Mouse (Mus musculus): ENCODE data around the gene Mettl23. TPM values are rescaled to one million over a fixed set of nuclear protein-coding genes. Genes with fewer than 3 reads are reported as not detected.

The Mettl23 gene
- polyA plus RNA-seq, 1 experiment from 2014 or later, result 75.8 TPM

DNA sequence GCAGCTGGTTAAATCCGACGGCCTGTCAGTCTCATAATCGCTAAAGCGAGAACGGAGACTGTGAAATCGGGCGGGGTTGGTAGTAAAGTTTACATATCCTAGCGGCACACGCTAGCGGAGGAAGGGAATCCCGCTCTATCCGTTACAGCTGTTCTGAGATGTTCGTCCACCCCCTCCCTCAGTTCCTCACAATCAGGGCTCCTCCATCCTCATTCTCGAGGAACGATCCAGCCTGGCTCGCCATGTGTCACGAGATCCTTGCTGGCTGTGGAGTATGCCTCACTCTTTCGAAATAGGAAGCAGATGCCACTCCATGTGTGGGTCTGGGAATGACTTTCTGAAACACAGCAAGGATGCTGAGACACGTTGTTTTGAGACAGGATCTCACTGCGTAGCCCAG lies 30.9 kb downstream of the Mettl23 start:
- peak overlapping the region; percentile 25 for H3K27ac ChIP-seq (replicated peaks; ENCODE audit: low read depth, low read length)
- peaks cover 51% of the 10 kb centered on the region for H3K36me3 ChIP-seq (ENCODE audit: control insufficient read depth, insufficient read depth, low read length)
- WGBS, result 57% methylated on average over 20 of the region's 20 CpGs
- H3K9ac ChIP-seq (ENCODE audit: low read depth, low read length), result no peak overlapping the region
- H3K9me3 ChIP-seq (ENCODE audit: control insufficient read depth, low read length), result no peaks in the 10 kb centered on the region
- H3K27me3 ChIP-seq (replicated peaks; ENCODE audit: control insufficient read depth, insufficient read depth, low read length), result no peaks in the 10 kb centered on the region
- ATAC-seq (ENCODE audit: low read depth), result peak; percentile 68
- H3K4me2 ChIP-seq (ENCODE audit: low read depth, low read length), result no peak overlapping the region
- H3K4me1 ChIP-seq (ENCODE audit: control insufficient read depth, insufficient read depth, low read length), result no peaks in the 10 kb centered on the region
- no peak overlapping the region for H3K4me3 ChIP-seq (ENCODE audit: low read depth, low read length)
- DNase-seq (ENCODE audit: low spot score), result peak; percentile 85

DNA sequence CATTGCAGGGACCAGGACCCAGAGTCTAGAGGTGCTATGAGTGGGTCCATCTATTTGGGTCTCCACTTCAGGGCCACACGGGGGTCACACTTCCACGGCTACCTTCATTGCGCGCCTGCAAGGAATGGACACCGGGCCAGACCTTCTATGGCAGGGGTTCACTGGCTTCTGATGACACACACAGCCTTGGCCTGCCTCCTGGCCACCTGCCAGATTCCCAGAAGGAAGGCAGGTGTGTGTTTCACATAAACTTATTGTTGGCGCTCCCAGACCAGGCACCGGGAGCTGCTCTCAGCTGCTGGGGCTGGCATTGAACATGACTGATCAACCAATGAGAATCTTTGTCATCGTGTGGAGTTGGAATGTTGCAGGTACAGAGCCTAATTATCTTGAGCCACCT lies 35.4 kb downstream of the Mettl23 start:
- H3K4me3 ChIP-seq (ENCODE audit: low read depth, low read length), result no peak overlapping the region

DNA sequence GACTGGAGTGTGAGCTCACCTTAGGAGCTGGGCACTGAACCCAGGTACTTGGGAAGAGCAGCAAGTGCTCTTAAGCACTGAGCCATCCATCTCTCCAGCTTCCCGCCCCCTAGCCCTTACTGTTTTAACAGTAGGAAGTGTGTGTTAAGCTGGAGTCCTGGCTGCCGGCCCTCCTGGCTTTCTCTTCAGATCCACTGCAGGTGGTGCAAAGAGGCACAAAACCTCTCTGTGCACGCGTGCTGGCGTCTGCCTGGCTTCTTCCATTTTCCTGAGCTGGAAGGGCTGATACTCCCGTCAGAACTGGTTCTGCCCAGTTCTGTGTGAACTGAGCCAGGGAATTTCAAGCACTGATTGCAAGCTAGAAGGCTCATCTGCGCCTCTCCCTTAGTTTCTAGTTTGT lies 37.8 kb downstream of the Mettl23 start:
- H3K9ac ChIP-seq (ENCODE audit: low read depth, low read length), result no peak overlapping the region
- H3K4me1 ChIP-seq (ENCODE audit: control insufficient read depth, insufficient read depth, low read length), result no peaks in the 10 kb centered on the region
- 57% methylated on average over 7 of the region's 7 CpGs for WGBS
- no peaks in the 10 kb centered on the region for H3K9me3 ChIP-seq (ENCODE audit: control insufficient read depth, low read length)
- no peak overlapping the region for H3K4me2 ChIP-seq (ENCODE audit: low read depth, low read length)
- ATAC-seq (ENCODE audit: low read depth) (no peak), DNase-seq (ENCODE audit: low spot score) (no peak)
- no peak overlapping the region for H3K4me3 ChIP-seq (ENCODE audit: low read depth, low read length)
- no peaks in the 10 kb centered on the region for H3K36me3 ChIP-seq (ENCODE audit: control insufficient read depth, insufficient read depth, low read length)
- H3K27ac ChIP-seq (replicated peaks; ENCODE audit: low read depth, low read length), result no peak overlapping the region
- H3K27me3 ChIP-seq (replicated peaks; ENCODE audit: control insufficient read depth, insufficient read depth, low read length), result no peaks in the 10 kb centered on the region

More for the DNA sequence above, 35.4 kb downstream of the Mettl23 start:
- Histone ChIP-seq H3K27ac (replicated peaks; ENCODE audit: low read depth, low read length) (no peak overlapping the region), H3K9ac (ENCODE audit: low read depth, low read length) (no peak overlapping the region), H3K36me3 (ENCODE audit: control insufficient read depth, insufficient read depth, low read length) (peaks cover 17% of the 10 kb centered on the region), H3K9me3 (ENCODE audit: control insufficient read depth, low read length) (no peaks in the 10 kb centered on the region), H3K4me2 (ENCODE audit: low read depth, low read length) (no peak overlapping the region), H3K4me1 (ENCODE audit: control insufficient read depth, insufficient read depth, low read length) (no peaks in the 10 kb centered on the region), H3K27me3 (replicated peaks; ENCODE audit: control insufficient read depth, insufficient read depth, low read length) (no peaks in the 10 kb centered on the region)
- DNase-seq (ENCODE audit: low spot score) (peak; percentile 30), ATAC-seq (ENCODE audit: low read depth) (no peak)
- 78% methylated on average over 7 of the region's 8 CpGs for WGBS

DNA sequence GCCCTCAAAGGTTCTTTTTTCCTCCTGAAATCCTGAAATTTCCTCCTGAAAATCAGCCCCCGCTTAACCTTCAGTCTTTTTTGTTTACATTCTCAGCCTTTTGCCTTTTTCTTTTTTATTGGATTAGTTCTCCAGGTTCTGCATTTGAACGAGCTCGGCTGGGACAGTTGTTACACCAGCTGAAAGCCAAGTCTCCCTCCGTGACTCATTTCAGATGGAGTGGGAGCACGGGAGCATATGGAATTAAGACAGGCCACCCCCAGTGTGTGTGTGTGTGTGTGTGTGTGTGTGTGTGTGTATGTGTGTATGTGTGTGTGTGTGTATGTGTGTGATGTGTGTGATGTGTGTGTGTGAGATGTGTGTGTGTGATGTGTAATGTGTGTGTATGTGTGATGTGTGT lies 38.4 kb downstream of the Mettl23 start:
- no peak for DNase-seq (ENCODE audit: low spot score)
- no peak for ATAC-seq (ENCODE audit: low read depth)
- Histone ChIP-seq H3K4me3 (ENCODE audit: low read depth, low read length) (no peak overlapping the region), H3K4me2 (ENCODE audit: low read depth, low read length) (no peak overlapping the region), H3K9ac (ENCODE audit: low read depth, low read length) (no peak overlapping the region), H3K27me3 (replicated peaks; ENCODE audit: control insufficient read depth, insufficient read depth, low read length) (no peaks in the 10 kb centered on the region), H3K4me1 (ENCODE audit: control insufficient read depth, insufficient read depth, low read length) (no peaks in the 10 kb centered on the region), H3K9me3 (ENCODE audit: control insufficient read depth, low read length) (no peaks in the 10 kb centered on the region), H3K36me3 (ENCODE audit: control insufficient read depth, insufficient read depth, low read length) (no peaks in the 10 kb centered on the region), H3K27ac (replicated peaks; ENCODE audit: low read depth, low read length) (no peak overlapping the region)
- WGBS, result 46% methylated on average over 5 of the region's 5 CpGs

DNA sequence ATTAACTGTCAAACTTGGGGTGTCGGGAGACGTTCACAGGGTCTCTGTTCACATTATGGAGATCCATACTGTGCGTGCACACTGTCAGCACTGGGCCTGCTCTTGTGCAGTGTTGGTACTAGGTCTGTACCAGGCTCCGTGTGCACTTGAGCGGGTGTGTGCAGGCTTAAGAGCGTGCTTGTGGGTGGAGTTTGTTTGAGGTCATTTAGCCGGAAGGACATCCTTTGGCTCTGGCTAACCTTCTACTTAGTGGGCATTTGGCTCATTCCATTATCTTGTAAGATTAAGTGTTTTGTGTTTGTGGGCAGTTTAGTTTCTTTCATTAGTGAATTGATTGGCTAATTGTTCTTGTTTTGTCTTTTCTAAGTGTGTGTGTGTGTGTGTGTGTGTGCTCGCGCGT lies 39.4 kb downstream of the Mettl23 start:
- DNase-seq (ENCODE audit: low spot score) (no peak), ATAC-seq (ENCODE audit: low read depth) (no peak)
- Histone ChIP-seq H3K36me3 (ENCODE audit: control insufficient read depth, insufficient read depth, low read length) (no peaks in the 10 kb centered on the region), H3K9ac (ENCODE audit: low read depth, low read length) (no peak overlapping the region), H3K27me3 (replicated peaks; ENCODE audit: control insufficient read depth, insufficient read depth, low read length) (no peaks in the 10 kb centered on the region), H3K4me2 (ENCODE audit: low read depth, low read length) (no peak overlapping the region), H3K4me1 (ENCODE audit: control insufficient read depth, insufficient read depth, low read length) (no peaks in the 10 kb centered on the region), H3K9me3 (ENCODE audit: control insufficient read depth, low read length) (no peaks in the 10 kb centered on the region), H3K27ac (replicated peaks; ENCODE audit: low read depth, low read length) (no peak overlapping the region), H3K4me3 (ENCODE audit: low read depth, low read length) (no peak overlapping the region)
- WGBS, result 80% methylated on average over 10 of the region's 10 CpGs

DNA sequence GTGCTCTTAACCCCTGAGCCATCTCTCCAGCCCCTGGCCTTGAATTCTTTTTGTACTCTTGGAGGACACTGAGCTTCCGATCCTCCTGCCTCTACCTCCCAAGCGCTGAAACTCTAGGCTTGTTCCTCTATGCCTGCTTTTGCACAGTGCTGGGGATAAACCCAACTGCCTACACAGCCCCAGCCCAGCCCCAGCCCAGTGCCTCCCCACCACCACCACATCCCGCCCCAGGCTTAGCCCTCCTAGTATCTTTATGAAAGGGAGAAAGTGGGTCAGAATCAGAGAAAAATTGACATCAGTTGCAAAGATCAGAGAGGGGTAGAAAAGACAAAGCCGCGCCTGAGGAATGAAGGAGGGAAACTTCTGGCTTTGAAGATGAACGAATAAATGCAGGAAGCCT lies 41.0 kb downstream of the Mettl23 start:
- Histone ChIP-seq H3K27me3 (replicated peaks; ENCODE audit: control insufficient read depth, insufficient read depth, low read length) (no peaks in the 10 kb centered on the region), H3K4me3 (ENCODE audit: low read depth, low read length) (no peak overlapping the region), H3K9me3 (ENCODE audit: control insufficient read depth, low read length) (no peaks in the 10 kb centered on the region), H3K27ac (replicated peaks; ENCODE audit: low read depth, low read length) (no peak overlapping the region), H3K9ac (ENCODE audit: low read depth, low read length) (no peak overlapping the region), H3K4me2 (ENCODE audit: low read depth, low read length) (no peak overlapping the region), H3K4me1 (ENCODE audit: control insufficient read depth, insufficient read depth, low read length) (no peaks in the 10 kb centered on the region), H3K36me3 (ENCODE audit: control insufficient read depth, insufficient read depth, low read length) (no peaks in the 10 kb centered on the region)
- DNase-seq (ENCODE audit: low spot score), result no peak
- no peak for ATAC-seq (ENCODE audit: low read depth)
- 81% methylated on average over 6 of the region's 6 CpGs for WGBS

DNA sequence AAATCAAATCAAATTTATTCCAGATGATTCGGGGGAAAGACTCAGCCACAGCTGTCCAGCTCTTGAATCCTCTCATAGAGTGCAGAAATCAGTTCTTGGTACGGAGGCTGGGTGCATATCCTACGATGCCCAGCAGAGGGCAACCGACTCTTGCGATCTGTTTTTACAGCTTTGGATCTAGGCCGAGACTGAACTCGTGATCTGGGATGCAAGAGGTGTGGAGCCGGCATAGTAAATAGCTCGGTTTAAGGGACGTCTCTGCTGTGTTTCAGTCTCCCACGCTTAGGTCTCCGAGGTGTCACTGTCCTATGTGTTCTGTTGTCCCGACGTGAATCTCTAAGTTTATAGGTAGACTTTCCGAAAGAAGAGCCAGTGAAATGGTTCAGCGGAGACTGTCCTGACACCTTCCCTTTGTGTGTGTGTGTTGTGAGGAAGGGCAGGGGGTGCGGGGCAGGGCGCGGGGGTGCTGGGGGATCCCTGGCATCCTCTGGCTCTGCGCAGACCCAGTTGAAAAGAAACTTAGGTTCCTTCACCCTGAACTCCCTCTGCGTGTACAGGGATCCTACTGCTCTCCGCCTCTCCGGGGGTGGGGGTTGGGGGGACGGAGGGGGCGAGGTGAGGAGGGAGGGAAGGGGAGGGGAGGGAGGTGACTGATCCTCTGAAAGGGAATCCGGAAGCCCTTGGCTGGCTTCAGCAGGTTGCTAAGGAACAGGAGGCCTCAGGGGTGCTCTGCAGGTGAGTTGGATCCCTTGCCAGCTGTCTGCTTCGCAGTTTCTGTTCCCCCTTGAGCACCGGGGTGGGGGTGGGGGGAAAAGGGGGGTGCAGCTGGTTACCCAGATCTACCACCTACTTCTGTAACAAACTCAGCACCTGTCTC lies 42.4 kb downstream of the Mettl23 start:
- Histone ChIP-seq H3K9ac (ENCODE audit: low read depth, low read length) (peak overlapping the region; percentile 49), H3K9me3 (ENCODE audit: control insufficient read depth, low read length) (no peaks in the 10 kb centered on the region), H3K4me3 (ENCODE audit: low read depth, low read length) (peak overlapping the region; percentile 35), H3K27me3 (replicated peaks; ENCODE audit: control insufficient read depth, insufficient read depth, low read length) (no peaks in the 10 kb centered on the region), H3K4me1 (ENCODE audit: control insufficient read depth, insufficient read depth, low read length) (no peaks in the 10 kb centered on the region), H3K27ac (replicated peaks; ENCODE audit: low read depth, low read length) (no peak overlapping the region; the same call in 1 of the 2 replicates), H3K36me3 (ENCODE audit: control insufficient read depth, insufficient read depth, low read length) (no peaks in the 10 kb centered on the region), H3K4me2 (ENCODE audit: low read depth, low read length) (peak overlapping the region; percentile 61)
- DNase-seq (ENCODE audit: low spot score), result peak; percentile 93
- 4% methylated on average over 26 of the region's 28 CpGs for WGBS
- peak; percentile 86 for ATAC-seq (ENCODE audit: low read depth)

DNA sequence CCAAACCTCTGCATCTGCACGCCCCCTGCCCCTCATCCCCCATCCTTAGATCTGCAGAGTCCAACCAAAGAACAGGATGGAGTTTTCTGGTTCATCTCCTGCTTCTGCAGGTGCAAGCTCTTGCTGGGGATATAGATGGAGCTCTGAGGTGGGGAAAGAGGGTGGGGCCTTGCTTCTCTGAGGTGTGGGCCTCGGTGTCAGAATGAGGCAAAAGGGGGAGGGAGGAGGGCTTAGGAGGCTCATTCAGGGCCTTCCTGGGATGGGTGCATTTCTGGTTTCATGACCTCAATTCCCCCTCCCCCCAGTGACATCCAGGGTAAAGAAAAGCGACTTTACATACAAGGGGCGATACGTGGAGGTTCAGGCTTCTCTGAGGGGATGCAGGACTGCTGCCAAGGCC lies 44.1 kb downstream of the Mettl23 start:
- Histone ChIP-seq H3K9ac (ENCODE audit: low read depth, low read length) (0 out of 2 replicates have a peak overlapping the region, but pooled peaks have one; percentile 8), H3K9me3 (ENCODE audit: control insufficient read depth, low read length) (no peaks in the 10 kb centered on the region), H3K27ac (replicated peaks; ENCODE audit: low read depth, low read length) (no peak overlapping the region), H3K27me3 (replicated peaks; ENCODE audit: control insufficient read depth, insufficient read depth, low read length) (no peaks in the 10 kb centered on the region), H3K4me3 (ENCODE audit: low read depth, low read length) (no peak overlapping the region), H3K36me3 (ENCODE audit: control insufficient read depth, insufficient read depth, low read length) (no peaks in the 10 kb centered on the region), H3K4me1 (ENCODE audit: control insufficient read depth, insufficient read depth, low read length) (no peaks in the 10 kb centered on the region), H3K4me2 (ENCODE audit: low read depth, low read length) (no peak overlapping the region)
- 51% methylated on average over 5 of the region's 5 CpGs for WGBS
- ATAC-seq (ENCODE audit: low read depth) (no peak), DNase-seq (ENCODE audit: low spot score) (no peak)

Data from embryonic facial prominence, embryonic 14.5 days (tissue).